In genomic region chr6:108638157-108638833, GRCm38 (mm10) we compare ENCODE assay signal across 14 mouse cellular contexts. TPM values are rescaled to one million over a fixed set of nuclear protein-coding genes. Genes with fewer than 3 reads are reported as not detected.
DNase-seq lines count a peak whose midpoint lies in the region; ATAC-seq and TF ChIP-seq lines count a peak whose summit lies in the region.
"Had no signal": no experiment of that assay in that cellular context is flagged by ENCODE, and none has a peak within 500 bp of the region (broad histone marks: within the 10 kb centered on the region; RNA-seq: fewer than 3 reads in every experiment).

No protein-coding gene starts in this region.

- peak; percentile 40 for DNase-seq in heart, adult 11 months
- DNase-seq in heart, postnatal 10 days = no peak
- peak; percentile 28 for DNase-seq in R1 (ENCODE audit: low read depth, low spot score)
- DNase-seq in lung, postnatal 0 days (ENCODE audit: low spot score) = peak; percentile 82
- no peak for DNase-seq in T-cell, adult 2 months (ENCODE audit: low spot score)
- DNase-seq in heart, embryonic 10.5 days (ENCODE audit: low spot score) = no peak
- DNase-seq: adrenal gland, postnatal 36 days; gastrocnemius, postnatal 25 days; layer of hippocampus, adult 9-11 months had no signal

- intact Hi-C loops in heart, postnatal 10 days (cut with DNase I) = loop anchor here (5.0 kb wide), 1 partner anchor 46 kb away; no protein-coding TSS in a partner anchor

- H3K36me3 ChIP-seq in kidney, embryonic 16.5 days (ENCODE audit: insufficient read depth, low read length) = no peaks in the 10 kb centered on the region
- H3K36me3 ChIP-seq in lung, postnatal 0 days (ENCODE audit: insufficient read depth, low read length) = no peaks in the 10 kb centered on the region
- no peaks in the 10 kb centered on the region for H3K36me3 ChIP-seq in heart, embryonic 10.5 days
- H3K36me3 ChIP-seq: embryonic facial prominence, embryonic 15.5 days had no signal

- 67% methylated on average over 6 of the region's 6 CpGs for WGBS in kidney, embryonic 16.5 days
- 56% methylated on average over 6 of the region's 6 CpGs for WGBS in lung, postnatal 0 days
- WGBS in heart, embryonic 10.5 days = 89% methylated on average over 6 of the region's 6 CpGs

- no peak overlapping the region for H3K9ac ChIP-seq in kidney, embryonic 16.5 days (replicated peaks; ENCODE audit: low read length)
- H3K9ac ChIP-seq in lung, postnatal 0 days (replicated peaks; ENCODE audit: low read depth) = no peak overlapping the region
- H3K9ac ChIP-seq: embryonic facial prominence, embryonic 15.5 days; hindbrain, embryonic 14.5 days had no signal

- no peaks in the 10 kb centered on the region for H3K9me3 ChIP-seq in kidney, embryonic 16.5 days (ENCODE audit: low read length)
- H3K9me3 ChIP-seq in lung, postnatal 0 days (ENCODE audit: low read length) = no peaks in the 10 kb centered on the region
- no peaks in the 10 kb centered on the region for H3K9me3 ChIP-seq in heart, embryonic 10.5 days
- H3K9me3 ChIP-seq: embryonic facial prominence, embryonic 15.5 days had no signal

- peak; percentile 92; the same call in 1 of the 2 replicates for ATAC-seq in kidney, embryonic 16.5 days (ENCODE audit: low FRiP score, low TSS enrichment)
- peak; percentile 92 for ATAC-seq in lung, postnatal 0 days
- ATAC-seq in activated CD4-positive, CD25-positive, alpha-beta regulatory T cell, adult 4 months = no peak
- ATAC-seq: forebrain, embryonic 14.5 days had no signal

- peak; percentile 69; the same call in 1 of the 2 replicates for TF ChIP-seq EP300 in lung, postnatal 0 days (IDR thresholded peaks at IDR 0.05)

- no peak overlapping the region for H3K4me3 ChIP-seq in kidney, embryonic 16.5 days (ENCODE audit: low read length)
- H3K4me3 ChIP-seq in lung, postnatal 0 days (ENCODE audit: low read depth, low read length) = no peak overlapping the region
- no peak overlapping the region for H3K4me3 ChIP-seq in heart, embryonic 10.5 days
- H3K4me3 ChIP-seq: embryonic facial prominence, embryonic 15.5 days had no signal

- no peaks in the 10 kb centered on the region for H3K27me3 ChIP-seq in kidney, embryonic 16.5 days (ENCODE audit: insufficient read depth, low read length)
- H3K27me3 ChIP-seq in lung, postnatal 0 days (replicated peaks; ENCODE audit: insufficient read depth, low read length) = no peaks in the 10 kb centered on the region
- H3K27me3 ChIP-seq in heart, embryonic 10.5 days (ENCODE audit: insufficient read depth, poor library complexity, severe bottlenecking) = no peaks in the 10 kb centered on the region
- H3K27me3 ChIP-seq: embryonic facial prominence, embryonic 15.5 days had no signal

- peak overlapping the region; percentile 6; the same call in 1 of the 2 replicates for H3K27ac ChIP-seq in kidney, embryonic 16.5 days (ENCODE audit: low read length)
- H3K27ac ChIP-seq in lung, postnatal 0 days (ENCODE audit: low read length) = 0 out of 2 replicates have a peak overlapping the region, but pooled peaks have one; percentile 3
- H3K27ac ChIP-seq in heart, embryonic 10.5 days = no peak overlapping the region
- H3K27ac ChIP-seq: embryonic facial prominence, embryonic 15.5 days; hindbrain, embryonic 14.5 days had no signal

- H3K4me2 ChIP-seq in kidney, embryonic 16.5 days (replicated peaks; ENCODE audit: low read depth, low read length) = no peak overlapping the region
- H3K4me2 ChIP-seq in lung, postnatal 0 days (replicated peaks; ENCODE audit: low read depth, low read length) = no peak overlapping the region
- H3K4me2 ChIP-seq: embryonic facial prominence, embryonic 15.5 days; hindbrain, embryonic 14.5 days had no signal

- no peak for TF ChIP-seq CTCF in lung, postnatal 0 days (IDR thresholded peaks at IDR 0.05)

- peaks cover 8% of the 10 kb centered on the region; the same call in 1 of the 2 replicates for H3K4me1 ChIP-seq in kidney, embryonic 16.5 days (ENCODE audit: insufficient read depth, low read length)
- no peaks in the 10 kb centered on the region for H3K4me1 ChIP-seq in lung, postnatal 0 days (ENCODE audit: insufficient read depth, low read depth, low read length)
- no peaks in the 10 kb centered on the region for H3K4me1 ChIP-seq in heart, embryonic 10.5 days
- H3K4me1 ChIP-seq: embryonic facial prominence, embryonic 15.5 days had no signal

RNA-seq across cellular contexts. Expression of gene Bhlhe40, which starts 22.1 kb away (rescaled TPM):
- 10 to 100 TPM; 40.0 to 40.8 TPM for total RNA-seq in heart, postnatal 10 days (2021)
- polyA plus RNA-seq in kidney, embryonic 16.5 days (2015; fragmentation: Nextera tagmentation; extraction: Ambion mirVana) = 16.8 and 18.5 TPM in 2 replicates
- 14.9 and 27.1 TPM in 2 replicates for polyA plus RNA-seq in lung, postnatal 0 days (2015; fragmentation: Nextera tagmentation; extraction: Ambion mirVana)
- 100 to 1,000 TPM in 1 of 2 experiments, 10 to 100 TPM in 1; 73.9 to 107 TPM for polyA plus RNA-seq in activated CD4-positive, CD25-positive, alpha-beta regulatory T cell, adult 4 months (2017; shearing (Covaris generic))
- 7.8 and 10.8 TPM in 2 replicates for polyA plus RNA-seq in heart, embryonic 10.5 days (2016; fragmentation: Nextera tagmentation; extraction: Ambion mirVana)

Comparison
In these comparisons a context has a peak if more than half of its experiments do, and no peak if none do; other contexts are left out.
1. DNase-seq: peak in heart, adult 11 months (single experiment), R1 (single experiment) and lung, postnatal 0 days (single experiment); none in heart, postnatal 10 days (0 of 2), T-cell, adult 2 months (single experiment) and heart, embryonic 10.5 days (single experiment).